Mouse (Mus musculus) splenic B cell, adult 2 months (primary cell): ENCODE measurements around the gene Nrgn.

Source experiments
- DNase-seq: peaks from one replicate; pipeline ENCODE4 v3.0.0-alpha.2; 2011; ENCODE audit warnings: low read depth, low spot score
- H3K27me3 ChIP-seq: 2 replicates; pipeline ENCODE4 v1.6.1; 2012; ENCODE audit warnings: mild to moderate bottlenecking, low read length, moderate library complexity, mixed read lengths; ENCODE audit not compliant: control insufficient read depth, poor library complexity, insufficient read depth, severe bottlenecking
- H3K36me3 ChIP-seq: 2 replicates; pipeline ENCODE4 v1.6.1; 2012; ENCODE audit warnings: mild to moderate bottlenecking, low read length, moderate library complexity, mixed read lengths; ENCODE audit not compliant: control insufficient read depth, poor library complexity, insufficient read depth, severe bottlenecking

Gene Nrgn

GRCm38 (mm10) chr9:37567892-37568604, 15.3 kb upstream of the Nrgn start:
- peak; percentile 31 for DNase-seq
- Histone ChIP-seq H3K36me3 (no peaks in the 10 kb centered on the region), H3K27me3 (no peaks in the 10 kb centered on the region; the same call in 1 of the 2 replicates)

DNA sequence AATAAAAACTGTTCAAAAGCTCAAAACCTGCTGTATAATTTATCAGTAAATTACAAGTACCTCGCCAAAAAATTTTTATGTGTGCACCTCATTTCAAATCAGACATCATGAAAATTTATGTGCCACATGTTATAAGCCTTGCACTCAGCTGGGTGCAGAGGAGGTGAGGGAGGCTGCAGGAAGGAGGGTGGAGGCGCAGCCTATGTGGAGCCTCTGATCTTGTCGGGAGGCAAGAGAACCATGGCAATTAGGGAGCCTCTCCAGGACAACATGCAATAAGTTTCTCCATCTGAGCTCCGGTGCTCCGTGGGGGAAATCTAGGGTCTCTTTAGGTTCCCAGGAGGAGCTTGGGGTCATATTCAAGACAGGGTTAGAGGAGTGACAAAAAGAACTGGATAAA, 14.8 kb upstream of the Nrgn start:
- no peaks in the 10 kb centered on the region; the same call in 1 of the 2 replicates for H3K27me3 ChIP-seq
- no peaks in the 10 kb centered on the region for H3K36me3 ChIP-seq
- no peak for DNase-seq

- no peak for DNase-seq
- no peaks in the 10 kb centered on the region; the same call in 1 of the 2 replicates for H3K27me3 ChIP-seq
- H3K36me3 ChIP-seq: no peaks in the 10 kb centered on the region
Measured at GRCm38 (mm10) chr9:37567019-37567418, 14.3 kb upstream of the Nrgn start.

GRCm38 (mm10) chr9:37563805-37564204, 11.1 kb upstream of the Nrgn start:
- Histone ChIP-seq H3K36me3 (no peaks in the 10 kb centered on the region), H3K27me3 (no peaks in the 10 kb centered on the region; the same call in 1 of the 2 replicates)
- DNase-seq: no peak

DNA sequence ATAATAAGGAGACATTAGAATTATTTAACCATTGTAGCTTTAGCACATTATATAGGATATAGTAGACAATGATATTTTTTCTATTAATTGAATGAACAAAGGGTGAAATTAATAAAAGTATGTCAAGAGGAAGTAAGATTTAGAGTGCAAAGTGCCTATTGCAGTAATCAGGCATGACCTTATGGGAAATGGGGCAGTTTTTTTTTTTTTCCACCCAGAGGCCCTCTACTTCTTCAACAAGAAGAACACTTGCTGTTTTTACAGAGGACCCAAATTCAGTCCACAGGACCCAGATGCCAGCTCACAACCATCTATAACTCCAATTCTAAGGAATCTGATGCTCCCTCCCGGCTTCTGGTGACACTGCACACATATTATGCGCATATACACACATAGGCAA, 7.9 kb upstream of the Nrgn start:
- H3K27me3 ChIP-seq: no peaks in the 10 kb centered on the region
- H3K36me3 ChIP-seq: no peaks in the 10 kb centered on the region
- DNase-seq: no peak

DNA sequence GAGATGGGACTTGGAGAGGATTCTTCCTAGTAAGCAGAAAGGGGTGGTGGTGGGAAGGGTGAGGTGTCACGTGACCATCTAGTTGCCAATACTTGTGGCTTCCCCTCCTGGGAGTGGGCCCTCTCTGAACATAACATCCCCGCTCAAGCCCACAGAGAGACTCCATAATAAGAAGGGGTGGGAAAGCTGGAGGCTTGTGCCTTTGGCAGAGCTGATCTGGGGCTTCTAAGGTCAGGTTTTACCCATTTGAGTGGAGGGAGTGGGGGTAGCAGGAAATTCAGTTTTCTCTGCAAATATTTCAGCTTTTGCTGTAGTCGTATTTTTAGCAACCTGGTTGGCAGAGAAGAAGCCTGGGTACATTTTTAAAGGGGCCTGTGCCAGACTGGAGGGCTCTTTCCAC, 3.7 kb upstream of the Nrgn start:
- H3K27me3 ChIP-seq: no peaks in the 10 kb centered on the region
- DNase-seq: no peak
- H3K36me3 ChIP-seq: no peaks in the 10 kb centered on the region

GRCm38 (mm10) chr9:37554838-37555748, 2.4 kb upstream of the Nrgn start, which contains the start of gene Siae:
Siae (plus strand) TSS chr9:37555698.
- Histone ChIP-seq H3K27me3 (no peaks in the 10 kb centered on the region), H3K36me3 (no peaks in the 10 kb centered on the region)
- DNase-seq: no peak

DNA sequence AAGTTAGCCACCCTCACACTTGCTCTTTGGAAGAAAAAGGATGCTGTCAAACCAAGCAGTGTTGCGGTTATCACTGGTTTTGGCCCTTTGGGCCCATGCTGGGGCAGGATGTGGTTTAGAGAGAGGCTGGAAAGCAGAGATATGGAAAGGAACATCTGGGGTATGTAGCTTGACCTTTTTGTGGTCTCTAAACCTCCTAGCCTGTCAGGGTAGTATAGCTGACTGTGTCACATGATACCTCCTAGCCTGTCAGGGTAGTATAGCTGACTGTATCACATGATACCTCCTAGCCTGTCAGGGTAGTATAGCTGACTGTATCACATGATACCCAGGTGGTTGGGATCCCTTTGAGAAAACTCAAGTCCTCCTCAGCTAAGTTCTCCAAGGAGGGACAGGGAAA, 1.6 kb upstream of the Nrgn start:
- peak; percentile 37 for DNase-seq
- Histone ChIP-seq H3K36me3 (no peaks in the 10 kb centered on the region), H3K27me3 (0 out of 2 replicates have a peak, but pooled peaks cover 2% of the 10 kb centered on the region)

DNA sequence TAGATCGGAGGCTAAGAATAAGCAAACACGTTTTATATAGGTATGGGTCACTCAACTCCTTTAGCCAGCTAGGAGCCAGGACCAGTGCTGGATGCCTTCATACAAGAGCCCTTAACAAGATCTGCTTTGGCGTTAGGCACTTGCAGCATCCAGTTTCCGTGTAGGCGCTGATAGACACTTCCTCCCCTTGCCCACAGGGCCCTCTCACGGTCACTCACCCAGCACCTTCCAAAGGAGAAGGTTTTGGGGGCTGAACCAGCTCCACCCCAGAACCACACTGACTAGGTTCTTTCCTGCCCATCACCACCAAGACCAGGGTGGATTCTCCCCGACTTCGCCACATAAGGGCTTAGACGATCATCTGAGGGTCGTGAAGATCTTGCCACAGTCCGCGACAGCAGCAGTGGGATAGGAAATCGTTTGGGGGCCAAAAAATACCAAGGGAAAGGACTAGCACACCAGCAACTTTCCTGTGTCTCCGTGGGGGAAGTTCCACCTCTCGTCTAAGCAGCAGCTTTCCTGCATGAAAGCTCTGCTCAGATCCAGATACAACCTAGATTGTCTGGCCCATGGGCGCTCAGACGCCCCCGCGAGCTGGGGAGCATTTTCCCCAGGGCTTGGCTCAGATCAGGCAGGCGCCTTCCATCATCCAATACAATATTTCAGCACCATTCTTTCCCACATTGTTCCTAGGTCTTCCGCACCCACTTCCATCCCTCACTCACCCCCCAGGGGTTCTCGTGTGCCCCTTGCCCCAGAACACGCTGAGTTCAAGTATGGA, 763 bp downstream of the Nrgn start:
- H3K36me3 ChIP-seq: no peaks in the 10 kb centered on the region
- DNase-seq: peak; percentile 44
- 0 out of 2 replicates have a peak, but pooled peaks cover 2% of the 10 kb centered on the region for H3K27me3 ChIP-seq

- DNase-seq: no peak
- no peaks in the 10 kb centered on the region for H3K36me3 ChIP-seq
Measured at GRCm38 (mm10) chr9:37550435-37550834, 2.3 kb downstream of the Nrgn start.

DNA sequence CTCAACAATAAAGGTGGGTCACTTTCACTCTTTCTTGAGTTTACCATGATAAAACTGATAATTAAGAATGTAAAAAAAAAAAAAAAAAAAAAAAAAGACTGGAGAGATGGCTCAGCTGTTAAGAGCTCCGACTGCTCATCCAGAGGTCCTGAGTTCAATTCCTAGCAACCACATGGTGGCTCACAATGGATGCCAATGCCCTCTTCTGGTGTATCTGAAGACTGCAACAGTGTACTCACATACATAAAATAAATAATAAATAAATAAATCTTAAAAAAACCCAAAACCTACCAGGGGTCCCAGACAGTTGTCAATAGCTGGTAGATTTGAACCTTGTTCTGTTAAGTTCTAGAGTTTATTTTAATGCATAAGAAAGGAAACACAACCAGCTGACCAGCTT, 5.8 kb downstream of the Nrgn start:
- Histone ChIP-seq H3K36me3 (no peaks in the 10 kb centered on the region), H3K27me3 (0 out of 2 replicates have a peak, but pooled peaks cover 2% of the 10 kb centered on the region)
- DNase-seq: no peak

More at GRCm38 (mm10) chr9:37550435-37550834, 2.3 kb downstream of the Nrgn start:
- H3K27me3 ChIP-seq: 0 out of 2 replicates have a peak, but pooled peaks cover 2% of the 10 kb centered on the region

- 0 out of 2 replicates have a peak, but pooled peaks cover 2% of the 10 kb centered on the region for H3K27me3 ChIP-seq
- DNase-seq: no peak
- H3K36me3 ChIP-seq: no peaks in the 10 kb centered on the region
Measured at GRCm38 (mm10) chr9:37545847-37546452, 6.8 kb downstream of the Nrgn start.

- Histone ChIP-seq H3K36me3 (no peaks in the 10 kb centered on the region), H3K27me3 (0 out of 2 replicates have a peak, but pooled peaks cover 2% of the 10 kb centered on the region)
- no peak for DNase-seq
Measured at GRCm38 (mm10) chr9:37545166-37545610, 7.5 kb downstream of the Nrgn start.
